Mouse (Mus musculus) splenic B cell, adult 2 months (primary cell): ENCODE results near the gene Pcyox1.
A peak's percentile ranks its signal among the peaks of the same experiment; 100 is the strongest.
"Not testable (repeated sequence)": the region's sequence is repeated elsewhere in the genome, so short reads cannot be mapped to it uniquely, and the experiment has no call there.

Experiments used
- DNase-seq: peaks from one replicate; pipeline ENCODE4 v3.0.0-alpha.2; 2011; ENCODE audit warnings: low read depth, low spot score
- H3K27me3 ChIP-seq: 2 replicates; pipeline ENCODE4 v1.6.1; 2012; ENCODE audit warnings: mild to moderate bottlenecking, low read length, moderate library complexity, mixed read lengths; ENCODE audit not compliant: control insufficient read depth, poor library complexity, insufficient read depth, severe bottlenecking
- H3K36me3 ChIP-seq: 2 replicates; pipeline ENCODE4 v1.6.1; 2012; ENCODE audit warnings: mild to moderate bottlenecking, low read length, moderate library complexity, mixed read lengths; ENCODE audit not compliant: control insufficient read depth, poor library complexity, insufficient read depth, severe bottlenecking

Pcyox1 gene

DNA sequence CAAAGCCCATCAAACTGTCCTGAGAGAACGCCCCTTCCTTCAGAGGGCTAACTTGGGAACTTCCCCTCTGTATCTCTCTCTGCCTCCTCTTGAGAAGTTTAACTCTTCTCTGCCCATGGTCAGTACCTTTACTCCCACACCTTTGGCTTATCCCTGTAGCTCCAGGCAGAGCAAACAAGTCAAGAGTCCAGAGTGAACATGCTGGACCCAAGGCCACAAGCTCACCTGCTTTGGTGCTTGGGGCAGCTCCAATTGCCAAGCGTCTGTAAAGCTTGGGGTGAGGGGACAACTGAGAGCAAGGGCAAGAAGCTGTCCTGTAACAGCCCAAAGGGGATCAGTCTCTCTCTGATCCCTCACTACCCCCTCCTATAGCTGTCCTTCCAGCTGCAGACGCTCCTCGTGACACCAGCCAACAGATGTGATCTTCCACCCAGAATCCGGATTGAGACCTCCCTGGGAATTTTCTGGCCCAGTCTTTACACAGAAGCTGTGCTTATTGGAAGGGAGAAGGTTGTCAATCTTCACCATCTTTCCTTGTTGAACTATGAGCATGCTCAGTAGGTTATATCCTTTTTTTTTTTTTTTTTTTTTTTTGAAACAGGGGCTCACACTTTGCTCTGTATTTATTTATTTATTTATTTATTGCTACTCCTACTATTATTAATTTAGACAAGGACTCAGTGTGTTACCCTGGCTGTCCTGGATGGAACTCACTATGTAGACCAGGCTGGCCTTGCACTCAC, 11.4 kb downstream of the Pcyox1 start:
- Histone ChIP-seq H3K36me3 (peaks cover 5% of the 10 kb centered on the region; the same call in 1 of the 2 replicates), H3K27me3 (no peaks in the 10 kb centered on the region)
- DNase-seq, result no peak

DNA sequence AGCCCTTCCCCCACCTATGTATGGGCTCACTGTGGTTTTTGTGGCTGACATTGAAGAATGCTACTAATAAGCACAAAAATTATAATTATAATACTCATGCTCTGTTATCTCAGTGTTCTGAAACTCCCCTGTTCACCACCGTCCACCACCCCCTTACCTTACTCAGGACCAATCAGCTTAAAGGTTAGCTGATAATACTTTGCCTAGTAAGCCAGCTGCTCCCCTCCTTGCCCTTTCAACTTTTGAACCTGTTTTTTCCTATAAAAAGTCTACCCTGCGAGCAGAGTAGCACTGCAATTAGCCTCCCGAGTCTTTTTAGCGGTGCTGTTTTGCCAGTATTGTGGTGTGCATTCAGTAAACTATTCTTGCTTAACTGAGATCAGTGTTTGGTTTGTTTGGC, 12.3 kb downstream of the Pcyox1 start:
- no peak for DNase-seq
- Histone ChIP-seq H3K27me3 (no peaks in the 10 kb centered on the region), H3K36me3 (peaks cover 7% of the 10 kb centered on the region)

DNA sequence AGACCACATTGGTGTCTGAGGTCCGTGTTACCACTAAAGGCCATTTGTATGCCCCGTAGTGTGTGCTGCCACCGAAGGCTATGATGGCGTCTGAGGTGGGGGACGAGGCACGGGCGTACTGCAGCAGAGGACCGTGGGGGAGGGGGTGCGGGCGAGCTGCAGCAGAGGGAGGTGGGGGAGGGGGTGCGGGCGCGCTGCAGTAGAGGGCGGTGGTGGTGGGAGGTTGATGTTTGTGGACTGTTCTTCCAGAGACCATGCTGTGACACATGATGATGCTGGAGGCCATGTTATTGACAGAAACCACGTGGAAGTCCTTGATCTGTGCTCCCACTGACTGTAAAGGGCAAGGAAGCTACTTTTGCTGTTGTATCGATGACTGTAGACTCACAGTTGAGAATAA, 13.6 kb downstream of the Pcyox1 start:
- DNase-seq, result no peak
- H3K36me3 ChIP-seq, result peaks cover 5% of the 10 kb centered on the region; the same call in 1 of the 2 replicates

DNA sequence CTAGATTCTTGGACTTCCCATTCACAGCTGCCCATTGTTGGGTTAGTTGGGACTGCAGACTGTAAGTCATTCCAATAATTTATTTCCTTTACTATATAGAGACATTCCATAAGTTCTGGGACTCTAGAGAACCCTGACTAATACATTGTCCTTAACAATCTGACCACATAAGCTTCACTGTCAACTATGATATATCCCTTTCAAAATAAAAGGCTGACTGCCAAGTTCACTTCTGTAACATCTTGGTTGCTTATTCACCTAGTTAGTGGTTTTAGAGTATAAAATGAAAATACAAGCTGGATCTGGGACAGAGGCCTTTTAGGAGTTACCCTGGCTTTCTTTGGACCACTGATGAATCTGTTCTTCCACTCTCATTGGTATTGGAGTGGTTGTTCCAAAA, 14.4 kb downstream of the Pcyox1 start:
- H3K27me3 ChIP-seq, result no peaks in the 10 kb centered on the region
- H3K36me3 ChIP-seq, result peaks cover 4% of the 10 kb centered on the region; the same call in 1 of the 2 replicates
- no peak for DNase-seq

More for the DNA sequence above, 13.6 kb downstream of the Pcyox1 start:
- H3K27me3 ChIP-seq, result no peaks in the 10 kb centered on the region

DNA sequence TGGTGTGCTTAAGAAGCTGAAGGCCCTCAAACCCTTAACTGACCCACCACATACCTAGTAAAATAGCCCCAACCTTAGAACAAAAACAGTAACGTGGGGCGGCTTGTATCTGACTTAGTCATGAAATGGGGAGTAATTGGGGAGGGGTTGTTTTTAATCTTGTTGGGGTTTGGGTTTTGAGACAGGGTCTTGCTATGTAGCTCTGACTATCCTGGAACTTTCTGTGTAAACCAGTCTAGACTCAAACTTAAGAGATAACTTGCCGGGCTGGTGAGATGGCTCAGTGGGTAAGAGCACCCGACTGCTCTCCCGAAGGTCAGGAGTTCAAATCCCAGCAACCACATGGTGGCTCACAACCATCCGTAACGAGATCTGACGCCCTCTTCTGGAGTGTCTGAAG, 16.8 kb downstream of the Pcyox1 start:
- not testable (repeated sequence) for DNase-seq, H3K27me3 ChIP-seq
- H3K36me3 ChIP-seq, result peaks cover 13% of the 10 kb centered on the region

DNA sequence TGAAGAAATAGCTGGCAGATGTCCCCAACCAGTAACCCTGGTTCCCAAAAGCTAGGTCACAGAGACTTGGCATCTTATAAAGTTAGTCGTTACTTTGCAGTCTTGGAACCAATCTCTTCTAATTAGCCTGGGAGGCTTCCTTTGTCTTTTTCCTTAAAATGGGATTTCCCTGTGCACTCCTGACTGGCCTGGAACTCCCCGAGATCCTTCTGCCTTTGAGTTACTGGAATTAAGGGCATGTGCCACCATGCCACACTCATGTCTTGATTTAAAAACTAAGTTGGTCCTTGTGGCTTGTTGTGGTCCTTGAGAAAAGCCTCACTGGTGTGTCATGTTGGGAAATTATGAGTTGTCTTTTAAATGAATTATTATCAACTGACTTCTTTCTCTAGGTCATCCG, 18.6 kb downstream of the Pcyox1 start:
- Histone ChIP-seq H3K36me3 (peaks cover 13% of the 10 kb centered on the region), H3K27me3 (no peaks in the 10 kb centered on the region)
- no peak for DNase-seq

DNA sequence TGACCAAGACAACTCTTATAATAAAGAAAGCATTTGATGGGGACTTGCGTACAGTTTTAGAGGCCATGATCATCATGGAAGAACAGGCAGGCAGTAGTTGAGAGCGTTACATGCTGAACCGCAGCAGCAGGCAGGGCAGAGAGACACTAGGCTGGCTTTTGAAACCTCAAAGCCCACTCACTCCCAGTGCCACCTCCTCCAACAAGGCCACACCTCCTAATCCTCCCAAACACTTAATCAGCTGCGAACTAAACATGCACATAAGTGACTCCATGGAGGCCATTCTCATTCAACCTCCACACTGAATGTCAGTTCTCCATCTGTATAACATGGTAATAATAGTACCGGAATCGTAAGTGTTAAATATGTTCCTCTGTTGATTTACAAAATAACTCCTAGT, 23.4 kb downstream of the Pcyox1 start:
- DNase-seq, result no peak
- Histone ChIP-seq H3K36me3 (peaks cover 10% of the 10 kb centered on the region), H3K27me3 (no peaks in the 10 kb centered on the region)

DNA sequence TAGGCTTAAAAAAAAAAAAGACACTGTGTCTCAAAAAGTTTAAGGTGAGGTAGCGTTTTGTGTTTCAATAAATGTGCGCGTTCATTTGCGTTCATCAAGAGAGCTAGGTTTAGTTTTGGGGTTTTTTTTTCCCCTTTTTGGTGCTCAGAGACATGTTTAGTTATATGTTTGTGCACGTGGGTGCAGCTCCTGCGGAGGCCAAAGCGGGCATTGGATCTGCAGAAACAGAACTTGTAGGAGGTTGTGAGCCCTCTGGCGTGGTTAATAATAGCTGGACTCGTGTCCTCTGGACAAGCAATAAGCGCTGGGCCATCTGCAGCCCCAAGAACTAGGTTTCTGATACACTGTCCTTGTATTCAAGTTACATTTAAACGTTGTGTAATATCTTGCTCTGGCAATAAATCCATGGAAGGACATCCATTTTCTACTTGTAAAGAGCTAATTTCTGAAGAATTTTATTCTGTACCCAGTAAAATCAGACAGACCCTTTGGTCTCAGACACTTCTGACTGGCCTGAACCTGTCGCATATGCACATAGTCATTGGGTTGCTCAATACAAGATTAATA, 24.9 kb downstream of the Pcyox1 start:
- H3K27me3 ChIP-seq, result no peaks in the 10 kb centered on the region
- DNase-seq, result no peak
- H3K36me3 ChIP-seq, result peaks cover 8% of the 10 kb centered on the region; the same call in 1 of the 2 replicates

DNA sequence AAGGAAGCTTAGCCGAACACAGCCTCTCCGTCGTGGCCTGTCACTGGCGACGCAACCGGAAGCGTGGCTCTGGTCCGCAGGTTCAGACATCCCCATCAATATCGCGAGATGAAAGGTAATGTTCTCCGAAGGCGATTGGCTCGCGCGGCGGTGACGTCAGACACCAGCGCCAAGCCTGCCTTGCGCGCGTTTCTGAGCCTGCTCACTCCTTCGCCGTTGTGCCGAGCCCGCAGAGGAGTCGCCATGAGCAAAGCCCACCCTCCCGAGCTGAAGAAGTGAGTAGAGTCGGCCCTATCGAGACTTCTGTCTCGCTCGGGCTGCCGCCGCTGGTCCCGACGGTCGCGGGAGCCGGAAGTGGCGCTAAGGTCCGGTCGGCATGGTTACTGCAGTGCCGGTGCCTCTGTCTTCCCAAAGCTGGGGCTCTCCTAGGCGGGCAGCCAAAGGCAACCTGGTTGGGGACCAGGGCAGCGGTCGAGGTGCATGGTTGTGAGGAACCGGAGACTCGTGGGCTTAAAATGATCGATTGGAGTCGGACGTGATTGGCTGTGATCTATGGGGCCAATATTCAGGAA, 25.5 kb downstream of the Pcyox1 start:
- peak; percentile 97 for DNase-seq
- H3K36me3 ChIP-seq, result peaks cover 4% of the 10 kb centered on the region; the same call in 1 of the 2 replicates

DNA sequence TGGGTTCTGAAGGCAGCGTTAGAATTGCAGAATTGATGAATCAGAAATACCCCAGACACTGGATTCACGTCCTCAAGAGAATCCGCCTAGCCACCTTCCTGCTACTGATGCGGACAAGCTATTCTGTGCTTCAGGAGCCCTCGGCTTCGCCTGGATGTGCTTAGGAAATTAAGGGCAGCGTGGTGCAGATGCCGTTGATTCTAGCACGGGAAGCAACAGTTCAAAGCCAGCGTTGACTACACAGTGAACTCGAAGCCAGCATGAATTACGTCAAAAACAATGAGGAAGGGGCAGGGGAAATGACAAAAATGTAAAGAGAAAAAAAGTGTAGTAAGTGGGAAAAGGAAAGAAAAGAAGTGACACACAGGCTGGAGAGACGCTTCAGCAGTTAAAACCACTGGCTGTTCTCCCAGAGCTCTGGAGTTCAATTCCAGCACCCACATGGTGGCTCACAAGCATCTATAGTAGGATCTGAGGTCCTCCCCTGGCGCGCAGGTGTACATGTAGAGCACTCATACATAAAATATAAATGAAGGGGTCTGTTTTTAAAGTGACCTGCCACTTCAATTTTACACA, 26.1 kb downstream of the Pcyox1 start, which contains the start of gene Snrpg:
Gene Snrpg (plus strand): TSS at position 541 of the 576 bp plus-strand sequence.
- H3K36me3 ChIP-seq, result peaks cover 4% of the 10 kb centered on the region; the same call in 1 of the 2 replicates
- H3K27me3 ChIP-seq, result no peaks in the 10 kb centered on the region
- DNase-seq, result no peak

More for the DNA sequence above, 25.5 kb downstream of the Pcyox1 start:
- no peaks in the 10 kb centered on the region for H3K27me3 ChIP-seq

DNA sequence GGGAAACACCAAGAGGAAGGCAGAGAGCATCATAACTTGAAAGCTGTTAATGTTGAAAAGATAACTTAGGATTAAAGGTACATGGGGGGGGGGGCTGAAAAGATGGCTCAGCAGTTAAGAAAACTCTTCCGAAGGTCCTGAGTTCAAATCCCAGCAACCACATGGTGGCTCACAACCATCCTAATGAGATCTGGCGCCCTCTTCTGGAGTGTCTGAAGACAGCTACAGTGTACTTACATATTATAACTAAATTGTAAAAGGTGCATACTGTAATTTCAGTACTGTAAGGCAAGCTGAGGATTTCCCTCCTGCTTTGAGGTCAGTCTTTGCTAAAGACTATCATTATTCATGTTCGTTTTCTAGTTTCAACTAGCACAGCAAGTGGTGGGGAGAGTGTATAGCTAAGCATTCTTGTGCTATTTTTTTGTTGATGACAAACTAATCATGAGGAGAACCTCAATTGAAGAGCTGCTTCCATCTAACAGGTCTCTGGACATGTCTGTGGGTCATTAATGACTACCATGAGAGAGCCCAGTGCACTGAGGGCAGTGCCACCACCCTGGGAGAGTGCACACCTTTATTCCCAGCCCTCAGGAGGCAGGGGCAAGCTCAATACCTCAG, 26.8 kb downstream of the Pcyox1 start:
- no peaks in the 10 kb centered on the region for H3K27me3 ChIP-seq
- H3K36me3 ChIP-seq, result peaks cover 4% of the 10 kb centered on the region; the same call in 1 of the 2 replicates
- peak; percentile 63 for DNase-seq

DNA sequence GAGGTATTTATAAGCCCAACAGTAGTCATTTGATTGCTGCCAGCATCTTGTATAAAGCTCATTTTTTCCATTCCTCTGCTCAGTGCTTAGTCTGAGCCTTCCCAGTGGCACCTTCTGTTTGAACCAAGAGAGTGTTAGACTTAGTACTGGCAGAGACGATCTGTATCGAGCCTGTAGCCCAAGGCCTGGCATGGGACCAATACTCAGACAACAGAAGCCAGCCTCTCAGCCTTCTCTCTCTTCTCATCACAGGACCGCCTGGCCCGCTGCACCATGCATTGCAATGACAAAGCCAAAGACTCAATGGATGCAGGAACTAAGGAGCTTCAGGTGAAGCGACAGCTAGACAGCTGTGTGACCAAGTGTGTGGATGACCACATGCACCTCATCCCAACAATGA, 28.5 kb downstream of the Pcyox1 start:
- DNase-seq, result no peak
- H3K36me3 ChIP-seq, result peaks cover 4% of the 10 kb centered on the region; the same call in 1 of the 2 replicates

DNA sequence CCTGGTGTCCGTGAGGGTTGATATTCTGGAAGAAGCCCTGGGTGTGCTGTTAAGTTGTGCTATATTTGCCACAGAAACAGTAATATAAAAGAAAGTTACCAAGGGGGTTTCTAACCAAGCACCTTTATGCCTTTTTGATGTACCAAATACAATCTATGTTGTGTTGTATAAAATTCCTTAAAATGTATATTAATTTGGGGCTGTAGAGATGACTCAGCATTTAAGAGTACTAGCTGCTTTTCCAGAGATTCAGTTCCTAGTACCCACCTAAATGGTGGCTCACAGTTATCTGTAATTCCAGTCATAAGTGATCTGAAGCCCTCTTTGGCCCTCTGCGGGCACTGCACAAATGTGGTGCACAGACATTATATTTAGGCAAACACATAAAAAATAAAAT, 30.1 kb downstream of the Pcyox1 start:
- H3K36me3 ChIP-seq, result peaks cover 4% of the 10 kb centered on the region; the same call in 1 of the 2 replicates
- no peak for DNase-seq
- no peaks in the 10 kb centered on the region for H3K27me3 ChIP-seq

More for the DNA sequence above, 28.5 kb downstream of the Pcyox1 start:
- no peaks in the 10 kb centered on the region for H3K27me3 ChIP-seq

DNA sequence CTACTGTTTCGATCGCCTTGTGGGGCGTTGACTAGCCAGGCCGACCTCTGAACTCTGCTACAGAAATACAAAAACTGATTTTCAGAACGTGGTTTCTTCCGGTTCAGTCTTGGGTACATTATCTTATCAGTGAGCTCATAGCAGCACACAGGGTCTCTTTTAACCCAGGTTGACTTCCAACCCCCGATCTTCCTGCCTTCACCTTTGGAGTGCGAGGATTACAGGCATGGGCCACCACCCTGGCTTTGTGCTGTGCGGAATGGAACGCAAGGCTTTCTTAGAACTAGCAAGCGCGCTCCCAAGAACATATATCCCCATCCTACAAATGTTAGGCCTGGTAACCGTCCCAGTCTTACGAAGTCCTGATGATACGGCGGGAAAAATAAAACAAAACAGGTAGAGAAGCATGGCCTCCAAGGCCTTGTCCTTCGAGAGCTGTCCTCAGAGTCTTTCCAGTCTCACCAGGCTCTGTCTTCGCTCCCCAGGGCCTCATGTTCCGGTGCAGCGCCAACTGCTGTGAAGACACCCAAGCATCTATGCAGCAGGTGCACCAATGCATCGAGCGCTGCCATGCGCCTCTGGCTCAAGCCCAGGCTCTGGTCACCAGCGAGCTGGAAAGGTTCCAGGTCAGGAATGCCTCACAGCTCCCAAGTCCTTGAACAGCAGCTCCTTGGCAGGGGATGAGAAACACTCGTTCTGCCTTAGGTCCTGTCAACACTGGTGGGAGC, 30.7 kb downstream of the Pcyox1 start:
- DNase-seq, result no peak
- Histone ChIP-seq H3K36me3 (peaks cover 4% of the 10 kb centered on the region; the same call in 1 of the 2 replicates), H3K27me3 (no peaks in the 10 kb centered on the region)
